Mouse (Mus musculus): ENCODE results near the gene Lrp2. TPM values are rescaled to one million over a fixed set of nuclear protein-coding genes. Genes with fewer than 3 reads are reported as not detected.

Gene Lrp2
- polyA plus RNA-seq, 1 experiment = 92.6 TPM

GRCm38 (mm10) chr2:69414539-69414938 lies 171.3 kb downstream of the Lrp2 start:
- peaks cover 3% of the 10 kb centered on the region for H3K4me1 ChIP-seq (ENCODE audit: control insufficient read depth, insufficient read depth, low read length)

GRCm38 (mm10) chr2:69405692-69406091 lies 180.2 kb downstream of the Lrp2 start:
- H3K9ac ChIP-seq (ENCODE audit: low read depth, poor library complexity, severe bottlenecking) = no peak overlapping the region
- no peaks in the 10 kb centered on the region for H3K27me3 ChIP-seq (ENCODE audit: control insufficient read depth, insufficient read depth, low read length, poor library complexity, severe bottlenecking)
- H3K27ac ChIP-seq (ENCODE audit: insufficient read depth, low read length) = no peak overlapping the region
- no peaks in the 10 kb centered on the region for H3K36me3 ChIP-seq (ENCODE audit: control insufficient read depth, insufficient read depth, low read length, poor library complexity, severe bottlenecking)
- no peak overlapping the region for H3K4me3 ChIP-seq (ENCODE audit: low read depth, low read length)
- TF ChIP-seq POLR2A (IDR thresholded peaks at IDR 0.05; ENCODE audit: insufficient read depth, low read length) (no peak), EP300 (IDR thresholded peaks at IDR 0.05; ENCODE audit: insufficient read depth, low read depth, low read length) (no peak), CTCF (IDR thresholded peaks at IDR 0.05; ENCODE audit: low read depth, low read length) (no peak)
- H3K4me1 ChIP-seq (ENCODE audit: control insufficient read depth, insufficient read depth, low read length) = no peaks in the 10 kb centered on the region
- H3K9me3 ChIP-seq (replicated peaks; ENCODE audit: control insufficient read depth, insufficient read depth, low read length, poor library complexity, severe bottlenecking) = no peaks in the 10 kb centered on the region

More at GRCm38 (mm10) chr2:69414539-69414938, 171.3 kb downstream of the Lrp2 start:
- no peaks in the 10 kb centered on the region for H3K36me3 ChIP-seq (ENCODE audit: control insufficient read depth, insufficient read depth, low read length, poor library complexity, severe bottlenecking)
- no peak overlapping the region for H3K27ac ChIP-seq (ENCODE audit: insufficient read depth, low read length)
- TF ChIP-seq EP300 (IDR thresholded peaks at IDR 0.05; ENCODE audit: insufficient read depth, low read depth, low read length) (no peak), POLR2A (IDR thresholded peaks at IDR 0.05; ENCODE audit: insufficient read depth, low read length) (no peak), CTCF (IDR thresholded peaks at IDR 0.05; ENCODE audit: low read depth, low read length) (no peak)
- H3K27me3 ChIP-seq (ENCODE audit: control insufficient read depth, insufficient read depth, low read length, poor library complexity, severe bottlenecking) = no peaks in the 10 kb centered on the region; the same call in 1 of the 2 replicates
- H3K9me3 ChIP-seq (replicated peaks; ENCODE audit: control insufficient read depth, insufficient read depth, low read length, poor library complexity, severe bottlenecking) = no peaks in the 10 kb centered on the region
- H3K4me3 ChIP-seq (ENCODE audit: low read depth, low read length) = no peak overlapping the region
- H3K9ac ChIP-seq (ENCODE audit: low read depth, poor library complexity, severe bottlenecking) = no peak overlapping the region

DNA sequence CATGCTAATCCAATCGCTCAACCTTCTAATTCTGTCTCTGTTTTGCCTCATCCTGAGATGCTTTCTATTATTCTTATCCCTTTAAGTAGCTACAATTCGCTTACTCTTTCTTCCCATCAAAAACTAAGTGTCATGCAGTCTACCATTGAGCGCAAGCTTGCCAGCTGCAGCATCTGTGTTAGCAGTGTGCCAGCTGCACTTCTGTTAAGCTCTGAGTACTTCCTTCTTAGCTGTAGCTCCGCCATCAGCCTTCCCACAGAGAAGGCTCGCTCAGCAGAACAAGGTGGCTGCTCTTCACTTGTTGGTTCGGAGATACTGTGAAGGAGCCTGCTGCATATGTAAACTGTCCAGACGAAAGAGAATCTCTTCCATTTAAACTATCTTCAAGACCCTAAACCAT lies 183.6 kb downstream of the Lrp2 start:
- H3K27ac ChIP-seq (ENCODE audit: insufficient read depth, low read length) = no peak overlapping the region
- no peaks in the 10 kb centered on the region for H3K9me3 ChIP-seq (replicated peaks; ENCODE audit: control insufficient read depth, insufficient read depth, low read length, poor library complexity, severe bottlenecking)
- no peaks in the 10 kb centered on the region for H3K36me3 ChIP-seq (ENCODE audit: control insufficient read depth, insufficient read depth, low read length, poor library complexity, severe bottlenecking)
- H3K9ac ChIP-seq (ENCODE audit: low read depth, poor library complexity, severe bottlenecking) = no peak overlapping the region
- no peak overlapping the region for H3K4me3 ChIP-seq (ENCODE audit: low read depth, low read length)
- no peaks in the 10 kb centered on the region for H3K27me3 ChIP-seq (ENCODE audit: control insufficient read depth, insufficient read depth, low read length, poor library complexity, severe bottlenecking)
- no peaks in the 10 kb centered on the region for H3K4me1 ChIP-seq (ENCODE audit: control insufficient read depth, insufficient read depth, low read length)
- no peak for TF ChIP-seq CTCF (IDR thresholded peaks at IDR 0.05; ENCODE audit: low read depth, low read length)
- TF ChIP-seq POLR2A (IDR thresholded peaks at IDR 0.05; ENCODE audit: insufficient read depth, low read length) = no peak
- TF ChIP-seq EP300 (IDR thresholded peaks at IDR 0.05; ENCODE audit: insufficient read depth, low read depth, low read length) = no peak

DNA sequence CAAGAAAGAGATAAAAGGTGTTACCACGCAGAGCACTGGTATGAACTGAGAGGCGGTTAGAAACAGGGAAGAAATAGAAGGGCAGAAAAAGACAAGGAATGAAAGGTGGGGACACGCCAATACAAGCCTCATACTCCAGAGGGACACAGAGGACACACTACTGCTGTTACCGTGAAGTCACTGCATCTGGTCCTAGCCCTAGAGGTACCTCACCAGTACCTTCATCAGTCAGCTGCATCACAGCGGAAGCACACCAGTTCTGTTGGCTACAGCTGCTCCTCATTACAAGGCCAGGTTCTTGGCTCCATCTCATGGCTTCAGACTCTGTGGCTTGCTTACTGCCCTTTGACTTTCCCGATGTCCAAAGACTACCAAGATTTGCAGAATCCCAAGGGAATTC lies 184.0 kb downstream of the Lrp2 start:
- Histone ChIP-seq H3K4me3 (ENCODE audit: low read depth, low read length) (no peak overlapping the region), H3K27ac (ENCODE audit: insufficient read depth, low read length) (no peak overlapping the region), H3K9me3 (replicated peaks; ENCODE audit: control insufficient read depth, insufficient read depth, low read length, poor library complexity, severe bottlenecking) (no peaks in the 10 kb centered on the region), H3K4me1 (ENCODE audit: control insufficient read depth, insufficient read depth, low read length) (no peaks in the 10 kb centered on the region), H3K27me3 (ENCODE audit: control insufficient read depth, insufficient read depth, low read length, poor library complexity, severe bottlenecking) (no peaks in the 10 kb centered on the region), H3K36me3 (ENCODE audit: control insufficient read depth, insufficient read depth, low read length, poor library complexity, severe bottlenecking) (no peaks in the 10 kb centered on the region), H3K9ac (ENCODE audit: low read depth, poor library complexity, severe bottlenecking) (no peak overlapping the region)
- TF ChIP-seq EP300 (IDR thresholded peaks at IDR 0.05; ENCODE audit: insufficient read depth, low read depth, low read length) (no peak), POLR2A (IDR thresholded peaks at IDR 0.05; ENCODE audit: insufficient read depth, low read length) (no peak), CTCF (IDR thresholded peaks at IDR 0.05; ENCODE audit: low read depth, low read length) (no peak)

DNA sequence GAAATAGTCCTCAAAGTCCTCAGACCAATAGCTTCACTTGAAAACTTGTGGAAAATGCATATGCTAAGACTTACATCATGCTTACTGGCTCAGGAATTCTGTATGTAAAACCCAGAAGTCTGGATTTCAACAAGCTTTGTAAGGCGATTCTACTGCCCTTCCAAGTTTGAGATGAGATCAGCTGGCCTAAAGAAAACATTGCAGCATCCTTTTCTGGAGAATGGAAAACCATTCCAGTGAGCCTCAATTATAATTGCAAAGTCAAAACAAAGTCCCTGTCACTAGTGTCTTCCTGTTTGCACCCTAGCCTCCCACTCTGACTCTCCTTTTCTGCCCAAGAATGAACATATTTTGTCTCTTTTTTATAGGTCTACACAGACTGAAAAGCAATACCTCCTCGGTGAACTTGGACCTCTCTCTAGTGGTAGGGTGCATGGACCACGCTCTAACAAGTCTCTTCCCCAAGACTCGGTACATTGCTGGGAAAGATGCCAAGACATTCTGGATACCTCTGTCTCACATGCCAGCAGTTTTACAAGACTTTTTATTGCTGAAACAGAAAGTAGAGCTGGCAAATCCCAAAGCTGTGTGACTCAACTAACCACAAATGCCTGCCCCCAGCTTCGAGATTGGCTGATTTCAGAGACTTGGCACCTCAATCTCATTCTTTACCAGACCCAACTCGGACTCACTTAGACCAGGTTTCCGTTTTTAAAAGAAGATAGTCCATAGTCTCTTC lies 184.8 kb downstream of the Lrp2 start:
- Histone ChIP-seq H3K27ac (ENCODE audit: insufficient read depth, low read length) (no peak overlapping the region), H3K27me3 (ENCODE audit: control insufficient read depth, insufficient read depth, low read length, poor library complexity, severe bottlenecking) (no peaks in the 10 kb centered on the region), H3K36me3 (ENCODE audit: control insufficient read depth, insufficient read depth, low read length, poor library complexity, severe bottlenecking) (no peaks in the 10 kb centered on the region), H3K9ac (ENCODE audit: low read depth, poor library complexity, severe bottlenecking) (no peak overlapping the region), H3K4me3 (ENCODE audit: low read depth, low read length) (no peak overlapping the region), H3K9me3 (replicated peaks; ENCODE audit: control insufficient read depth, insufficient read depth, low read length, poor library complexity, severe bottlenecking) (no peaks in the 10 kb centered on the region), H3K4me1 (ENCODE audit: control insufficient read depth, insufficient read depth, low read length) (no peaks in the 10 kb centered on the region)
- TF ChIP-seq CTCF (IDR thresholded peaks at IDR 0.05; ENCODE audit: low read depth, low read length) (no peak), POLR2A (IDR thresholded peaks at IDR 0.05; ENCODE audit: insufficient read depth, low read length) (no peak), EP300 (IDR thresholded peaks at IDR 0.05; ENCODE audit: insufficient read depth, low read depth, low read length) (no peak)

- Histone ChIP-seq H3K36me3 (ENCODE audit: control insufficient read depth, insufficient read depth, low read length, poor library complexity, severe bottlenecking) (no peaks in the 10 kb centered on the region), H3K4me3 (ENCODE audit: low read depth, low read length) (no peak overlapping the region), H3K27ac (ENCODE audit: insufficient read depth, low read length) (no peak overlapping the region), H3K4me1 (ENCODE audit: control insufficient read depth, insufficient read depth, low read length) (no peaks in the 10 kb centered on the region), H3K9me3 (replicated peaks; ENCODE audit: control insufficient read depth, insufficient read depth, low read length, poor library complexity, severe bottlenecking) (no peaks in the 10 kb centered on the region), H3K9ac (ENCODE audit: low read depth, poor library complexity, severe bottlenecking) (no peak overlapping the region), H3K27me3 (ENCODE audit: control insufficient read depth, insufficient read depth, low read length, poor library complexity, severe bottlenecking) (no peaks in the 10 kb centered on the region)
- TF ChIP-seq CTCF (IDR thresholded peaks at IDR 0.05; ENCODE audit: low read depth, low read length) (no peak), EP300 (IDR thresholded peaks at IDR 0.05; ENCODE audit: insufficient read depth, low read depth, low read length) (no peak), POLR2A (IDR thresholded peaks at IDR 0.05; ENCODE audit: insufficient read depth, low read length) (no peak)
Measured at GRCm38 (mm10) chr2:69396760-69397435, 189.0 kb downstream of the Lrp2 start.

All from ES-Bruce4 (cell line).